Mouse (Mus musculus): ENCODE measurements around the gene Prm3.

Gene Prm3

GRCm38 (mm10) chr16:10796034-10796433, 5.3 kb upstream of the Prm3 start, which contains the start of gene Prm2:
Gene Prm2 (minus strand): TSS chr16:10796134.
- no peak for DNase-seq (ENCODE audit: low read depth, low spot score)

- DNase-seq (ENCODE audit: low read depth, low spot score) = no peak
Measured at GRCm38 (mm10) chr16:10788866-10789265, 1.8 kb downstream of the Prm3 start.

- DNase-seq (ENCODE audit: low read depth, low spot score) = no peak
Measured at GRCm38 (mm10) chr16:10788271-10788670, 2.4 kb downstream of the Prm3 start, which contains the start of gene Tnp2. Gene Tnp2 (minus strand): TSS chr16:10788660.

- DNase-seq (ENCODE audit: low read depth, low spot score) = no peak
Measured at GRCm38 (mm10) chr16:10787548-10788058, 3.1 kb downstream of the Prm3 start.

GRCm38 (mm10) chr16:10786782-10787547, 3.7 kb downstream of the Prm3 start:
- no peak for DNase-seq (ENCODE audit: low read depth, low spot score)

- DNase-seq (ENCODE audit: low read depth, low spot score) = peak; percentile 96
Measured at GRCm38 (mm10) chr16:10786288-10786687, 4.4 kb downstream of the Prm3 start.

- peak; percentile 93 for DNase-seq (ENCODE audit: low read depth, low spot score)
Measured at GRCm38 (mm10) chr16:10785371-10786231, 5.1 kb downstream of the Prm3 start, which contains the start of gene Socs1. Gene Socs1 (minus strand): TSS chr16:10785536.

- DNase-seq (ENCODE audit: low read depth, low spot score) = peak; percentile 79
Measured at GRCm38 (mm10) chr16:10784793-10785370, 5.8 kb downstream of the Prm3 start.

- DNase-seq (ENCODE audit: low read depth, low spot score) = peak; percentile 46
Measured at GRCm38 (mm10) chr16:10783883-10784792, 6.6 kb downstream of the Prm3 start.

GRCm38 (mm10) chr16:10783451-10783850, 7.3 kb downstream of the Prm3 start:
- DNase-seq (ENCODE audit: low read depth, low spot score) = no peak

GRCm38 (mm10) chr16:10783152-10783434, 7.6 kb downstream of the Prm3 start:
- DNase-seq (ENCODE audit: low read depth, low spot score) = no peak

GRCm38 (mm10) chr16:10782377-10783151, 8.2 kb downstream of the Prm3 start:
- DNase-seq (ENCODE audit: low read depth, low spot score) = no peak

GRCm38 (mm10) chr16:10781862-10782371, 8.8 kb downstream of the Prm3 start:
- no peak for DNase-seq (ENCODE audit: low read depth, low spot score)

- no peak for DNase-seq (ENCODE audit: low read depth, low spot score)
Measured at GRCm38 (mm10) chr16:10780631-10781120, 10.0 kb downstream of the Prm3 start.

- no peak for DNase-seq (ENCODE audit: low read depth, low spot score)
Measured at GRCm38 (mm10) chr16:10777579-10778160, 13.0 kb downstream of the Prm3 start.

GRCm38 (mm10) chr16:10776322-10776721, 14.4 kb downstream of the Prm3 start:
- no peak for DNase-seq (ENCODE audit: low read depth, low spot score)

GRCm38 (mm10) chr16:10774726-10775125, 16.0 kb downstream of the Prm3 start:
- DNase-seq (ENCODE audit: low read depth, low spot score) = no peak

GRCm38 (mm10) chr16:10773543-10773942, 17.2 kb downstream of the Prm3 start:
- DNase-seq (ENCODE audit: low read depth, low spot score) = no peak

- DNase-seq (ENCODE audit: low read depth, low spot score) = no peak
Measured at GRCm38 (mm10) chr16:10771769-10772510, 18.8 kb downstream of the Prm3 start.
